Mouse (Mus musculus) bone marrow, adult 2 months (tissue): Measurements from ENCODE around the gene Ap1m2.

Experiments
- CTCF ChIP-seq: fragments of 200-500 bp; IDR thresholded peaks from 2 replicates; pipeline ENCODE4 v1.5.1; 2011; ENCODE audit warnings: low read length, control low read depth; ENCODE audit not compliant: control insufficient read depth, insufficient read depth
- POLR2A ChIP-seq: fragments of 200-500 bp; IDR thresholded peaks from 2 replicates; pipeline ENCODE4 v1.6.1; 2011; ENCODE audit warnings: low read depth, mild to moderate bottlenecking, control low read depth, low read length, borderline replicate concordance; ENCODE audit not compliant: control insufficient read depth

- no peak for TF ChIP-seq CTCF
- no peak for TF ChIP-seq POLR2A
Measured at GRCm38 (mm10) chr9:21266889-21267288, 45.2 kb downstream of the Ap1m2 start.
